In genomic region chr17:29171001-29171772, GRCm38 (mm10) we compare ENCODE assay signal across 8 mouse cellular contexts. TPM values are rescaled to one million over a fixed set of nuclear protein-coding genes. Genes with fewer than 3 reads are reported as not detected.
DNase-seq lines count a peak whose midpoint lies in the region; ATAC-seq lines count a peak whose summit lies in the region.

No protein-coding gene starts in this region.

- WGBS in hindbrain, embryonic 15.5 days: 23% methylated on average over 14 of the region's 14 CpGs

- no peak overlapping the region for H3K4me3 ChIP-seq in hindbrain, embryonic 15.5 days

- H3K27ac ChIP-seq in hindbrain, embryonic 15.5 days (replicated peaks): no peak overlapping the region

- ATAC-seq in hindbrain, embryonic 15.5 days (ENCODE audit: low FRiP score, low read depth): 0 out of 2 replicates have a peak, but pooled peaks have one; percentile 27
- peak; percentile 88 for ATAC-seq in megakaryocyte, adult 5-6 weeks (ENCODE audit: poor library complexity, severe bottlenecking)

- no peaks in the 10 kb centered on the region for H3K36me3 ChIP-seq in hindbrain, embryonic 15.5 days

- no peaks in the 10 kb centered on the region for H3K9me3 ChIP-seq in hindbrain, embryonic 15.5 days

- H3K9ac ChIP-seq in hindbrain, embryonic 15.5 days: no peak overlapping the region

- H3K4me2 ChIP-seq in hindbrain, embryonic 15.5 days: no peak overlapping the region

- H3K27me3 ChIP-seq in hindbrain, embryonic 15.5 days: no peaks in the 10 kb centered on the region

- peaks cover 6% of the 10 kb centered on the region for H3K4me1 ChIP-seq in hindbrain, embryonic 15.5 days (replicated peaks)

- peak; percentile 92 for DNase-seq in NIH3T3 (ENCODE audit: low read depth)
- DNase-seq in cerebellum, adult 11 months: peak; percentile 64
- peak; percentile 76 for DNase-seq in forelimb bud, embryonic 11.5 days (ENCODE audit: low read depth, low spot score)
- DNase-seq in layer of hippocampus, postnatal 36 days: peak; percentile 79 to 83
- DNase-seq in skeletal muscle tissue, adult 2 months (ENCODE audit: low read depth, low spot score): peak; percentile 72
- DNase-seq in yolk sac, embryonic 10.5 days (ENCODE audit: low spot score): peak; percentile 68

RNA-seq across cellular contexts. Expression of gene Rab44, which starts 57.2 kb away (rescaled TPM):
- 0.09 TPM in 1 of 2 replicates, not detected in the other for polyA plus RNA-seq in hindbrain, embryonic 15.5 days (2015; fragmentation: Nextera tagmentation; extraction: Ambion mirVana)
- not detected for total RNA-seq in layer of hippocampus, postnatal 36 days (2021)
- total RNA-seq in megakaryocyte, adult 5-6 weeks (2015): 52.2 and 62.4 TPM in 2 replicates
- total RNA-seq in megakaryocyte, adult 5-6 weeks (2017): 104 and 105 TPM in 2 replicates

Comparison
In these comparisons a context has a peak if more than half of its experiments do, and no peak if none do; other contexts are left out.
1. RNA of gene Rab44, which starts 57.2 kb away (total RNA-seq): 52.2 to 105 TPM in megakaryocyte, adult 5-6 weeks; not detected in layer of hippocampus, postnatal 36 days; every median in the first group is over 10 times any median in the second.
2. Peak in every context shown above with its lines, with median percentiles within 50 percentile points of each other: DNase-seq.